Mouse (Mus musculus): Measurements from ENCODE around the gene Tnfsf14.

Tnfsf14 gene

DNA sequence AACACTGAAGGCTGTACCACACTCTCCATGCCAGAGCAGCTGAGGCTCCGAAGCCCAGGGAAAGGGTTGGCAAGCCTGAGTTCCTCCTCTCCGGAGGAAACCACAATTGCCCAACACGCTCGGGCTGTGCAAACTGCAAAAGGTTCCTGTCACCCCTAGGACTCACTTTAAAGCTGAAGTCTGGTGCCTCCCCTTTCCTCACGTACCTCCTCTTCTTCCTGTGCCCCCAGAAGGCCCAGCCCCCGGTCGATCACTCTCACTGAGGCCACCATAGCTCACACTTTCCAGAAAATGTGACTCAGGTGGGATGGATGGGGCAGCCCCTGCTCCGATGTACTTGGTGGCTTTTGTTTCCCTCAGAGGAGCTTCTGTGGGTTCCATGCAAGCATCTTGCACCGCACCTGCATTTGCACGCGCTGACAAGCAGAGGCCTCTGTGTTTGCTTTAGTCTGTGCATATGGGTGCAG is at the start of gene Tnfsf14:
TSS of gene Tnfsf14 (minus strand) at position 137 of the 467 bp plus-strand sequence.
- no peak for DNase-seq (ENCODE audit: low read depth, low spot score)

DNA sequence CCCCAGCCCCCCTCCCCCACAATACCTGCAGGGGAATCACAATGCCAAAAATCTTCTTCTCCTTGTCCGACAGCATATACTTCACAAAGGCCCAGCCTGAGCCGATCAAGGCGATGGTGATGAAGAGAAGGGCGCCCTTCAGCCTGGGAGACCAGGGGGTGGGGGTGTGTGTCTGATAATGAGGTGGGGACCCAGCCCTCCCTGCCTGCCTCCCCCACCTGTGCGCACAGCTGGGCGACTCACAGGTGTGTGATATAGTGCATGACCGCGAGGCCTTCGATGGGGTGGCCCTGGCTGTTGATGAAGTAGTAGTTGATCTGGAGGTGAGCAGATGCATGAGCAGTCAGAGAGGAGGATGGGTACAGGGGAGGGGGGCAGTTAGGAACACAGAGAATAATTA is 43.2 kb upstream of the Tnfsf14 start:
- no peak for DNase-seq (ENCODE audit: low read depth, low spot score)

DNA sequence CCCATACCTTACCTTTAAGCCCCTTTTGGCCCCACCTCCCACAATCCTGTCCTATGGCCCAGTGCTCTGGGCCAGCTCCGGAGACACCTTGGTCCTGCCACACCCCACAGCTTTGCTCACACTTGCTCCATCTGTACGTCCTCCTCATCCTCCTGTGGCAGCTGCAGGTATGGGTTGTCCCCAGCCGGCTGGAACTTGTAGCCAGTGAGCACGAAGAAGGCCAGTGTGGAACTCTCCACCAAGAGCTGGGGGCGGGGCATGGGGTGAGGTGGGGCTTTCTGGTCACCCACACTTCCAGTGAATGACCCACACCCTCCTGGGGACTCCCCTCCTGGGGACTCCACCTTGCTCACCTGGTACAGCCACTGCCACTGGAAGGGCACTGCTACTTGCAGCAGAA is 41.8 kb upstream of the Tnfsf14 start:
- no peak for DNase-seq (ENCODE audit: low read depth, low spot score)

- no peak for DNase-seq (ENCODE audit: low read depth, low spot score)
Observed at GRCm38 (mm10) chr17:57234254-57234928, 40.4 kb upstream of the Tnfsf14 start.

- no peak for DNase-seq (ENCODE audit: low read depth, low spot score)
Observed at GRCm38 (mm10) chr17:57233038-57233437, 39.1 kb upstream of the Tnfsf14 start.

DNA sequence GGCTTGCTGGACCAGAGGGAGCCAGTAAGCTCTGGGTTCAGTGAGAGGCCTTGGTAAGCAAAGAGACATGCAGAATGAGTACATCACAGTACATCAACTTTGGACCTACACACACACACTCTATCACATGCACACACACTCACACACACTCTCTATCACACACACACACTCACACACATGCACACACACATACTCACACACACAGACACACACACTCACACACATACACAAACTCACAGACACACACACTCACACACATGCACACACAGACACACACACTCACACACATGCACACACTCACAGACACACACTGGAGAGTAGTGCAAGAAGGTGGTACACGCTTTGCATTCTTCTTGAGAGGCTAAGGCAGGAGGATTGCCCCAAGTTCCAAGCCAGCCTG is 38.2 kb upstream of the Tnfsf14 start:
- DNase-seq (ENCODE audit: low read depth, low spot score): no peak

DNA sequence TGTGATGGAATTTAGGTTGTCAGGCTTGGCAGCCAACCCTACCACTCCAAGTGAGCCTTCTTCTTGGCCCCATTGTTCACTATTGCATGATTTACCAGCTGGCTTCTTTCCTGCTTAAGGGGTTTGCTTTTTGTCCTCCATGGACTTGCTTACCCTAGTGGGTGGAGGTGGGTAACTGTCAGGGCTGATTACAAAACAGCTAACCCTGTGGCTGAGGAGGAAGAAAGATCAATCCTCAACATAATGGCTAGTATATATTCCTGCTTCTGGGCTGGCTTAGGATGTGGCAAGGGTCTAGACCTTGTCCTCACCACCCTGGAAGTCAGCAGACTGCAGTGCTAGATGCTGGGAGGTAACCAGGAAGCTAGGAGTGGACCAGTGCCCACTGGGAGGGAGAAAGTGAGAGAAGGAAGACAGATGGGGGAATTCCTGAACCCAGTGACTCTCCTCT is 37.4 kb upstream of the Tnfsf14 start:
- DNase-seq (ENCODE audit: low read depth, low spot score): no peak

DNA sequence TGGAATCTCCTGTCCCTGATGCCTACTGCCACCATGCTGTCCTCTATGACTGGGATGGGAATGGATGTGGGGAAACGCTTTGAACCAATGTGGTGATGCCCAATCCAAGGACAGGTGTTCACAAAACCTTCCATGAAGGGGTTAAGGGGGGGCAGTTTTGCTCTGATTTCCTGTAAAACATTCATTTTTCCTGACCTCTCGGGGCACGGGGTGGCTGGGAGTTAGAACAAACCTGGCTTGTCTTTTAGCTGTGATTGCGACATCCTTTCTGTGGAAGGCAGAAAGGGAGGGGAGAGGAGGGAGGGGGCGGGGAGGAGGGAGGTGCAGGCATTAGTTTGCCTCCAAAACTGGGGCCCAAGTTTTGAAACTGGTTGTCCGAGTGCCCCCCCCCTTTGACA is 36.8 kb upstream of the Tnfsf14 start:
- DNase-seq (ENCODE audit: low read depth, low spot score): no peak

DNA sequence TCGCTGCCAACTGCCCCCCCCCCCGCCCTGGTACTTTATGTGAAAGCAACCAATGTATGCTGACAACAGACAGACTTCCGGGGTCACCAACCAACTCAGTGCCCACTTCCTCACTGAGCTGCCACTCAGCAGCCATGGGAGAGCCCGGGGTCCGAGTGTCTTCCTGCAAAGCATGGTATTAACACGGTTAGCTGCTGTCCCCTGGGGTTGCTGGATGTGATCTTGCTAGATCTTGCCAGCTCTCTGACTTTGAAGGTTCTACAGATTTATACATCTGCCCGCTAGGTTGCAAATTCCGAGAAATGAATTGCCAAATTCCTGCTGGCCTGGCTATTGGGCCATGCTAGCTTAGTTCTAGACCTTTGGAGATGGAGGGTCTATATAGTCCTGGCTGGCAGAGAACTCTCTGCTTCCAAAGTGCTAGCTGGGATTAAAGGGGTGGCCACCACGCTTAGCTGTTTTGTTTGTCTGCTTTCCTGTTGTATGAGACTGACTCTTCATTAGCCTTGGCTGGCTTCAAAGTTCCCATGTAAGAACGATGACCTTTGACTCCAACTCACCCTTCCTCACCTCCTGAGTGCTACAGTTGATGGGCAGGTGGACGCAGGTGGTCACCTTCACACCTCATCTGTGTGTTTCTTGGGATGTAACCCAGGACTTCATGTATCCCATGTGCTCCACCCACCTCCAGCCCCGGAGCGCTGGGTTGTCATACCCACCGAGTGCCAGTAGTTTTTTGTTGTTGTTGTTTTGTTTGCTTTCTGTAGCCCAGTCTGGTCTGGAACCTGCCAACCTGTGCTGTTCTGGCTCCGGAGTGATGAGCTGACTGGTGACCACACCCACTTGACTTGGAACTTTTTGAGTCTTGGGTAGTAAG is 36.1 kb upstream of the Tnfsf14 start:
- DNase-seq (ENCODE audit: low read depth, low spot score): no peak

DNA sequence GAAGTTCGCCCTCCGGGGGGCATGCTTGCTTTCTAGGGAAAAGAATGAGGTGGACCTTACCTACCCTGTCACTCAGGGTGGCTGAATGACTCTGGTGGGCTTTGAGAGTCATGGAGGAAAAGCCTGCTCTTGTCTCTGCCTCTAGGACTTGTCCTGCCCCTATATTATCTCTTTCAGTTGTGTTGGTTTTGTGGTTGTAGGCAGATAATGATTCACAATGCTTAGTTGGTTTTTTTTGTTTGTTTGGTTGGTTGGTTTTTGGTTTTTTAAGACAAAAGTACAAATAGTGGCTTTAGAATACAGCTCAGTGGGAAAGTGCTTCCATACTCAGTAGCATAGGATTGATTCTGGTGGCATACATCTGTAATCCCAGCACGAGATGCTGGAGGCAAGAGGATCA is 34.9 kb upstream of the Tnfsf14 start:
- no peak for DNase-seq (ENCODE audit: low read depth, low spot score)

DNA sequence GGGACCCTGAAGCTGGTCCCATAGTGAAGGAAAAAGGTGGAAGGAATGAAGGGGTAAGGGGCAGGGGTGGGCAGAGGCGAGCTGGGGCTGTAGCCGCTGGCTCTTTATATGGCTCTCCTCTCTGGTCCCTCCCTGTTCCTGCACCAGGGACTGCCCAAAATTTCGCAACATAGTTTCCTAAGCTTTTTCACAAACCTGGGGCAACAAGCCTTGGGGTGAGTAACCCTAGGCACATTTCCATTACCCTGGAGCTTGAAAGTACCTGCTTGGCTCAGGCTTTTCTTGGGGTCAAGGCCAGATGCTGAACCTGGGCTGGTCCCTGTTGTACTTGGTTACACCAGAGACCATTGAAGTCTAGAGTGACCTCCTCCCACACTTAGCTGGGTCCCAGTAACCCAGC is 34.0 kb upstream of the Tnfsf14 start, which contains the start of gene C3:
TSS of gene C3 (minus strand) at position 123 of the 400 bp plus-strand sequence.
- DNase-seq (ENCODE audit: low read depth, low spot score): no peak

DNA sequence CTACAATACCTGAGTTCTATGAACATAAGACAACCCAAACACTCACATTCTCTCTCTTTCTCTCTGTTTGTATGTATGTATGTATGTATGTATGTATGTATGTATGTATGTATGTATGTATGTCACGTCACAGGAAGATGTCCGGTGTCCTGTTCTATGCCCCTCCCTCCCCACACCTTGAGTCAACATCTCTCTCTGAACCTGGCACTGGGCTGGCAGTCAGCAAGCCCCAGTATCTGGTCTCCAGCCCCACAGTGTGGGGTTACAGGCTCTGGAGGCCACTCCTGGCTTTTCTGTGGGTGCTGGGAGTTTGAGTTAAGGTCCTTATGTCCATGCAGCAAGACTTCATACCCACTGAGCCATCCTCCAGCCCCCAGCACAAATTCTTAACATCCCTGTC is 33.5 kb upstream of the Tnfsf14 start:
- no peak for DNase-seq (ENCODE audit: low read depth, low spot score)

DNA sequence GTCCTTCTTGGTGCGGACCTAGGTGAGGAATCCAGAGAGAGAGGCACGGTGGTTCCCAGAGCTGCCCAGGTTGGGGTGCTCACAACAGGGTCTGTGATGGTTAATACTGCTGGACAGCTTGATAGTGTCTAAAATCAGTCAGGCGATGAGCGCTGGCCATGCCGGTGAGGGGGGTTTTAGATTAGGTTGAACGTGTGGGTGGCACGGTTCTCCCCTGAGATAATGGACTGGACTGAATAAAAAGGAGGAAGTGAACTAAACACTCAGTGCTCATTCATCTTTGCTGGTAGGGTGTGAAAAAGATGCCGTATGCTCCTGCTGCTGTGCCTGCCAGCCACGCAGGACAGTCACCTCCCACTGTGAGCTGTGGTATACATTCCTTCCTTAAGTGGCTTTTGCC is 29.3 kb upstream of the Tnfsf14 start:
- DNase-seq (ENCODE audit: low read depth, low spot score): no peak

DNA sequence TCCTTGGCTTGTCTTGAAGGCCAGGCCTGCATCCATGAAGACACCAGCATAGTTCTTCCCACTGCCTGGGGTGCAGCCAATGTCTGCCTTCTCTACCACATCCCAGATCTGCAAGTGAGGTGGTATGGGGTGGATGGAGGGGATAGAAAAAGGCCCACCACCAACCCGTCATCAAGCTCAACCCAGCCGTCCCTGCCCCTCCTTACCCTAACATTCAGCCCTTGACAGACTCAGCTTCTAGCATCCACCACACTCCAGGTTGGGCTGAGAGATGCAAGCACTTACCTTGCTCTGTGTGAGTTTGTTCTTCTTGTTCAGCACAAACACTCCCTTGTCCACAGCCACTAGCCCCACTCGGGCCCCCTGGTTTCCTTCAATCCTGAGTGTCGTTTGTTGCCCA is 27.9 kb upstream of the Tnfsf14 start:
- DNase-seq (ENCODE audit: low read depth, low spot score): no peak

DNA sequence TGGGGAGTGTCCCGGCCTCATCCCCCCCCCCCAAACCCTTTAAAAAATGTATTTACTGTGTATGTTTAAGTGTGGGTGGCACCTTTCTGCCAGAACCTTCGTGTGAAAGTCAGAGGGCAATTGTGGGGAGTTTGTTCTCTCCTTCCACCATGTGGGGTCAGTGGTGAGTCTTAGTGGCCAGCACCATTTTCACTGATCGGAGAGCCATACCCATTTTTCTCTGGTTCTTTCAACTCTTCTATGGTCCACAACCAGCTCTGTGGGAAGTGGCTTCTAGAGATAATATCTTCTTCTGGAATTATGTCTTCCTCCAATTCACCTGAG is 25.9 kb upstream of the Tnfsf14 start:
- DNase-seq (ENCODE audit: low read depth, low spot score): no peak

DNA sequence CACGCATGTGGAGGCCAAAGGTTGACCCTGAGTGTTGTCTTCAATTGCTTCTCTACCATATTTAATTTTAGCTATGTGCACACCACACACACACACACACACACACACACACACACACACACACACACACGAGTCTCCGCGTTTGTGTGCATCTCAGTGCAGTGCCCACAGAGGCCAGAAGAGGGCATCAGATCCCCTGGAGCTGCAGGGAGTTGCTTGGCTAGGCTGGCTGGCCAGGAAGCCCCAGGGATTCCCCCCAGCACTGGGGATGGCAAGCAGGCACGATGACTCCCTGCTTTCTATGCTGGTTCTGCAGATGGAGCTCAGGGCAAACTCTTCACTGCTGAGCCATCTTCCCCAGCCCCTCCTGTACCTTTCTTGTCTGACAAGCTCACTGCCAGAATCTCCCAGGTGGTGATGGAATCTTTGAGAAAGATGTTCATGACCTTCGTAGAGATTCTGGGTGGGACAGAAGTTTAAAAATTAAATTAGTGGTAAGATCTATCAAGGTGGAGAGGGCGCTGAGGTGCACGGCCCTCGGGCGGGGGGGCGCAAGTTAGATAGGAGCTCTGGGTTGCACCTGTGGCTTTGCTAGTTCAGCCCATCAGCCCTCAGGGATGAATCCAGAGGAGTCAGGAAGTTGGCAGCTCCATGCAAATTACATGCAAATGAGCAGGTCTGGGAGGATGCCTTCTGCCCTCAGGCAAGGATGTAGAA is 25.3 kb upstream of the Tnfsf14 start:
- DNase-seq (ENCODE audit: low read depth, low spot score): no peak

GRCm38 (mm10) chr17:57218335-57218900 is 24.4 kb upstream of the Tnfsf14 start:
- DNase-seq (ENCODE audit: low read depth, low spot score): no peak

DNA sequence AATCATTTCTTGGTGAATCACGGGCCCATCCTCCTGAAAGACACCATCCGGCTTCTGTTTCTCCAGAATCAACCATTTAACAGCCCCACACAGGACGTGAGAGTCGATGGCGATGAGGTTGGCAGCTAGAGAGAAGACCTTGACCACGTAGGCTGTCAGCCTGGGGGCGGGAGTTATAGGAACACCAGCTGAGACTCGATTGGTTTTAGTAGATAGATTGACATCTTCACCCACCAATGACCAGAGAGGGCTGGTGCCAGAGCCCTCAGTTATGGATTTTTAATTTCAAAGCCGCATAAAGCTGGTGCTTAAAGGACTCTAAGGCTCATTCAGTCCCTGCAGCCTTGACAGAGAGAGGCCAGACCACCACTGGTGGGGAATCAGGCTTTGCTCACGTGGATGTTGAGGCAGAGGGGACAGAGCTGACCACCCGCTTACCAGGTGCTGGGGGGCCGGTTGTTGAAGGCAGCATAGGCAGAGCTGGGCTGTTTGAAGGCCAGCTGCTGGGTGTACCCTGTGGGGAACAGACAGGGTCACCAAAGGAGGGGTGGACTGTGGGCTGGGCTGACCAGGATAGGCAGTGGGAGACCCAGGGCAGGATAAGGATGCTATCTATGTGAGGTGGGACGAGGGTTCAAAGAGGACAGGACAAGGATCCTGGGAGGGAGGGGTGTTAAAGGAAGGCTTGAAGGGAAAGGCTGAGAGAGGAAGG is 20.9 kb upstream of the Tnfsf14 start:
- DNase-seq (ENCODE audit: low read depth, low spot score): no peak

DNA sequence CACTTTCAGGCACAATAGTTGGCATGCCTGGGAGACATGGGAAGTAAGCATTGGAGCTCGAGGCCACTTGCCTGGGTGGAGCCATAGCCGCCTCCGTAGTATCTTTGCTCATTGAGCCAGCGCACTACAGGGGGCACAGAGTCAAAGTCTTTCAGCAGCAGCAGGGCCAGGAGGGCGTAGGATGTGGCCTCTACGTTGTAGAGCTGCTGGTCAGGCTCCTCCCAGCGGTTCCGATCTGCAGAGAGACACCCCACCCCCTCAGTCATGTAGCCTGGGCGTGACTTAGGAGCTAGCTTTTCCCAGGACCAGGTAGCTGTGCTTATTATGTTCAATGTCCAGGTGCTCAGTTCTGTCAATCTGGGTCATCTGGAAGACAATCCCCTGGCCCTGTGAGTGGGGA is 17.5 kb upstream of the Tnfsf14 start:
- no peak for DNase-seq (ENCODE audit: low read depth, low spot score)

DNA sequence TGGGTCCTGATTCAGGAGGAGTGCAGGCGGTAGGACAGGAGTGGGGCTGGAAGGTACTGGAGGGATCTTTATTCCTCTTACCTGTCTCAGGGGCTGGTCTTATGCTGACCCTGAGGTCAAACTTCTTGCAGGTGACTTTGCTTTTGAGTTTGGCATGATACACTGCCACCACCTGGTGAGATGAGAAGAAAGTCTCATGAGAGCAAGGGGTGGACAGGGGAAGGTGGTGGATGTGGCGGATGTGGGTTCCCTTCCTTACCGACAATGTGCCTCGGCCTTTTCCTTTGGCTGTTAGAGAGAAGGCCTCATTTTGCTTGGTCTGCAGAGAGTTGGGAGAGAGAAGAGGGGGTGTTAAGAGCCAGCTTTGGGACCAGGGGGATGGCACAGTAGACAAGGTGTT is 15.4 kb upstream of the Tnfsf14 start:
- no peak for DNase-seq (ENCODE audit: low read depth, low spot score)

DNA sequence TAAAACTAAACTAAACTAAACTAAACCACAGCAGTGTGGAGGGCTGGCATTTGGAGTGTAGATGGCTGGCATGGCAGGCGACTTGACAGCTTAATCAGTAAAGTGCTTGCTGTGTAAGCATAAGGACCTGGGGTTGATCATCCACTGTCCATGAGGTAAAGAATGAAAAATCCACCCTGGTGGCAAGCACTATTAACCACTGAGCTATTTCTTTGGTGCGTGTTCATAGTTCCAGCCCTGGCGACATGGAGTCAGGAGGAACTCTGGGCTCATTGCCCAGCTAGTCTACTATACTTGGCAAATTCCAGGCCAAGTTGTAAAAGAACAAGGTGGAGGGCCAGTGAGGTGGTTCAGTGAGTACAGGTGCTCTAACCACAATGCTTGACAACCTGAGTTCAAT is 14.0 kb upstream of the Tnfsf14 start:
- DNase-seq (ENCODE audit: low read depth, low spot score): no peak
